Mouse (Mus musculus): ENCODE results near the gene Nans.

Gene Nans

GRCm38 (mm10) chr4:46489028-46489925, at the start of gene Nans:
Gene Nans (plus strand): TSS chr4:46489248.
- peak; percentile 92 for DNase-seq (ENCODE audit: low spot score in 2 of 2)

- DNase-seq (ENCODE audit: low spot score in 2 of 2), result no peak
These were observed 46.5 kb upstream of the Nans start for GRCm38 (mm10) chr4:46442501-46442900.

DNA sequence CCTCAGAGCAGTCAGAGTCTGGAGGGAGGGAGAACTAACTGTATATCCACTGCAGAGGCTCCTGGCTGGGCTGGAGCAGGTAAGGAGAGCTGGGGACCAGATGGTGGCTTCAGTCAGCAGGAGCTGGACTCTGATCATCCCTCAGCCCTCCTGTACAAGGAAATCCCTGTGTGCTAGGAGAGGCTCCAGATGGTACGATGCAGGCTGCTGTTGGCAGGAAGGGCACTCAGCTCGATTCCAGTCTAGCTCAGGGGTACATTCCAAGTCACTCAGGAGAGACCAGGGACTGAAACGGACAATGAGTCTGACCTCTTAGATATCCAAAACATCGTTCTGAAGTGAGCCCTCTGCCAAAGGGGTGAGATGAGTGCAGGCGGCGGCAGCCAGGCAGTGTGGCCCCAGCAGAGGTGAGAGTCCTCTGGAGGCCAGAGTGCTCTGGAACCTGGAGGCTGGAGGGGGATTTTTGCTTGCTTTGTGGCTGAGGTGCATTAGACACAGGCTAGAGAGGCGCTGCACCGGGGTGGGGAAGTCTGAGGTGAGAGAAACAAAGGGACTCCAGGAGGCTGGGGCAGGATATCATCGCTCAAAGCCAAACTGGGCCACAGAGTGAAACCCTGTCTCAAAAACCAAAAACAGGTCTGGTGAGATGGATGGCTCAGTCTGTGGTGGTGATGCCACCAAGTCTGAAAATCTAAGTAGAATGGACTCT, 43.7 kb upstream of the Nans start:
- DNase-seq (ENCODE audit: low spot score in 2 of 2), result no peak

GRCm38 (mm10) chr4:46447461-46447860, 41.6 kb upstream of the Nans start:
- no peak for DNase-seq (ENCODE audit: low spot score in 2 of 2)

DNA sequence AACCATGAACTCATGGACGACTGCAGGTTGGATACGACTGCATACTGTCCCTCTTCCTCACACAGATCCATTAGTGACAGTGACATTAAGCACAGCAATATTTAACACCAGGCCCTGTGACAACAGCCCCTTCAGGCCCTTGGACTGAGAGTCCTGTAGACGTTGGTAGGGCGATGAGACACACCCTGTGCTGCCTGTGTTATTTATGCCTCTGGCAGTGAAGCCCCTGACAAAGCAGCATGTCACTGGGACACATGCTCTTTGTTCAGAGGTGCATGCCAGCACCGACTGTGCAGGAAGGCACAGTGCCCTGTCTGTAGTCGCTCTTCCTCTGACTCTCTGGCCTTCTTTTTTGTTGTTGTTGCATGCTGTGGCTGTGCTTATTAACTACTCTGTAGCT, 40.2 kb upstream of the Nans start:
- no peak for DNase-seq (ENCODE audit: low spot score in 2 of 2)

GRCm38 (mm10) chr4:46450020-46450518, 39.0 kb upstream of the Nans start:
- DNase-seq (ENCODE audit: low spot score in 2 of 2), result no peak

DNA sequence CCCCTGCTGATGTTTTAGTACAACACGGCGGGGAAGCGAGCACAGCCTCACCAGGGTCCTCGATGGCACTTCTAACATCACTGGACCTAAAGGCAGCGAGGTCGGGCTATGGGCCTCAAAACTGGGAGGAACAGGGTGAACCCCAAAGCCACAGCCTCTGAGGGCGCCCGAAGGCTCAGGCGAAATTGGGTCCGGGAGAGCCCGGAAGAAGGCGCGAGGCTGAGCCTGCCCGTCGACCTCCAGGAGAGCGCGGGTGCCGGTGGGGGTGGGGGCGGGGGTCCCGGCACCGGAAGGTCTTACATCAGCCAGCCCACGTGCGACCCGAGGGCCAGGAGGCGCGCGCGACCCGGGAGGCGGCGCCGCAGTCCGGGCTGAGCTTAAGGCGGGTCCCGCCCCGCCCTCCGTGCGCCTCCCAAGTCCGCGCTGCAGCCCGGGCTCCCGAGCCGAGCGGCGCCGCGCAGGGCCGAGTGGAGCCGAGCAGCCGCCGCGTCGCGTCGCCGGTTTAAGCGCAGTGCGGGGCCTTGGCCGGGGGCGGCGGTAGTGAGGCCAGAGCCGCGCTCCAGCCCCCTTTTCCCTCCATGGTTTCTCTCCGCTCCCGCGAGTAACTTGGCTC, 38.4 kb upstream of the Nans start, which contains the start of gene Anp32b:
Gene Anp32b, plus strand, starts transcription at position 384 of the 613 bp plus-strand sequence.
- peak; percentile 86 to 88 for DNase-seq (ENCODE audit: low spot score in 2 of 2)

GRCm38 (mm10) chr4:46451240-46451757, 37.7 kb upstream of the Nans start:
- peak; percentile 47 to 54 for DNase-seq (ENCODE audit: low spot score in 2 of 2)

DNA sequence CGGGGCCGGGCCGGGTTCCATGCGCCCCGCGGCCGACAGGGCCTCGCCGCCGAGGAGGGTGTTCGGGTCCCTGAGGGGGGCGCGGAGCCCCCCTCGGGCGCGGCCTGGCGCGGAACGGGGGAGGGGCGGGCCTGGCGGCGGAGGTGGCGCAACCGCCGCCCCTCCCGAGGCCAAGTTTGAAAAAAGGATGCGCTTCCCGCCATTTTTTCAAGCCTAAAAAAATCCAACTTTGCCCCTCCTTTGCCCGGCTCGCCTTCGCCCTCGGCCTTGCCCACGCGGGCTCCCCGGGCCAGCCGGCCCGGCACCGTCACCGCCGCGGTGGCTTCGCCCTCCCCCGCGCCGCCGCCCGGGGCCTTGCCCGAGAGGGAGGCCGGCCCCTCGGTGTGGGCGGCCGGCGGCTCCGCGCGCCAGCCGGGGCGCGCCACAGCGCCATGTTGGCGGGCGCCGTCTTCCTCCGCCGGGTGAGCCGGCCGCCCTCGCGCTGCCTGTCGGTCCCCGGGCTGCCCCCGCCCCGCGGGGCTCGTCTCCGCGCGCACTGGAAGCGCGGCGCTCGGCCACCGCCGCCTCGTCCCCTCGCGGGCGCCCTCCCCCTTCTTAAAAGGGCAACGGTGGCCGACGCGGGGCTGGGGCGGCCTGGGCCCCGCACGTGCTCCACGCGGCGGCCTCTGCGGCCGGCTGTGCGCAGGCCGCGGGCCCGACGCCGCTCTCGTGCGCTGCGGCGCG, 37.1 kb upstream of the Nans start:
- DNase-seq (ENCODE audit: low spot score in 2 of 2), result peak; percentile 42 to 55

DNA sequence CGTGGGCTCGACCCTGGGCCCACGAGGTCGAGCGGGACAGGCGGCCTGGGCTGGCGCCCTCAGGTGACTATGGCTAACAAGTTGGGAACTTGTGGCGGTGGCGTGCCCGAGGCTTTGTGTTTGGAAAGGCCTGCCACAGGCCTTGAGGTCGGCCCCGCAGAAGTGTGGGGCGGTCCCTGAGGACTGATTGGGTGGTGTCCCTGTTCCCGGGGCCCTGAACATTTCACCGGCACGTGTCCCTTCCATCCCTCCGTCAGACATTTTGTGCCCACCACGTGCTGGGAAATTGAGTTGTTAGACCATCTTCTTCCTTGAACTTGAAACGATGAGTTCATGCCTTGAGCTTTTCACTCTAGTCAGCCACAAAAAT, 36.6 kb upstream of the Nans start:
- peak; percentile 23 to 29 for DNase-seq (ENCODE audit: low spot score in 2 of 2)

- DNase-seq (ENCODE audit: low spot score in 2 of 2), result no peak
These were observed 36.0 kb upstream of the Nans start for GRCm38 (mm10) chr4:46452855-46453719.

DNA sequence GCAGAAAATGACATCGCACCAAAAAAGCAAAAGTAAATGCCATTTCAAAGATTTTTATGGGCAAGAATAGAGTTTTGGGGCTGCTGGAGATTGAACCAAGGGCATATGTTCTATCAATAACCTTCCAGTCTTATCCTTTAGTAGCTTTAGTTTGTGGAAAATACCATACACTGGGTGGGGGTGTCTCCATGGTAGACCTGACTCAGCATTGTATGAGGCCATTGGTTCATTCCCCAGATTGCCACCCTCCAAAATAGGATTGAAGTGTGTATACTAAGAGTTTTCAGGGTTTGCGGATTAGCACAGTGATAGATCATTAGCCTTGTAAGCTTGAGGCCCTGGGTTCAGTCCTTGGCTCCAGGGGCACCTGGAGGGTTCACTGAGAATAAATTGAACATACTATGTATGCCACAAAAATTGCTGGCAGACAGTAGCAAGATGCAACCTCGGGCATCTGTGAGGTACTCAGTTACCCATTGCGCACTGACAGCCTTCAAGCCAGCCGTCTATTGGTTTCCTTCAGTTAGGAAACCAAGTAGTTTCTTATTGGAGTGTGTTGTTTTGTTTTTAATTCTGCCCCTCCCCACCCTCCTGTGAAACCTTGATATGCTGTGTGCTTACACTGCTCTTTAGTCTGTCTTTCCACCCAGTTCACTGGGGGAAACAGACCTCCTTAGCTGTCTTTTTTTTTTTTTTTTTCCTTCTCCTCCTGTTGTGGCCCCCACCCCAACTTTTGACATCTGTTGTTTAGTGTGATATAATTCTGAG, 34.8 kb upstream of the Nans start:
- no peak for DNase-seq (ENCODE audit: low spot score in 2 of 2)

DNA sequence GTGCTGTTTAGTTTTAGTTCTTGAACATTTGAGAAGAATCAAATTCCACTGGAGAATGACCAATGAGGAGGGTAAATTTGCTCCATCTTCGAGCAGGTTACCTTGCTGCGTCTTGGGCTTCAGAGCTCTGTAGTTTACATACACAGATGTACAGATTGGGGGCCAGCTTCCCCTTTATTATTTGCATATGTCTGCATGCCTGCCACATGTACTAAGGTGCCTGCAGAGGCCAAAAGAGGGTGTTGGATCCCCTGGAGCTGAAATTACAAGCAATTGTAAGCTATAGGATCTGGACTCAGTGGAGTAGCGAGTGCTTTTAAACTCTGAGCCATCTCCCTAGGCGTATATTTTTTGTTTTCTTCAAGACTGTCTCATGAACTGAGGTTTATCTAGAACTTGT, 32.3 kb upstream of the Nans start:
- DNase-seq (ENCODE audit: low spot score in 2 of 2), result no peak

- no peak for DNase-seq (ENCODE audit: low spot score in 2 of 2)
These were observed 31.9 kb upstream of the Nans start for GRCm38 (mm10) chr4:46457186-46457585.

- no peak for DNase-seq (ENCODE audit: low spot score in 2 of 2)
These were observed 30.6 kb upstream of the Nans start for GRCm38 (mm10) chr4:46458411-46458810.

DNA sequence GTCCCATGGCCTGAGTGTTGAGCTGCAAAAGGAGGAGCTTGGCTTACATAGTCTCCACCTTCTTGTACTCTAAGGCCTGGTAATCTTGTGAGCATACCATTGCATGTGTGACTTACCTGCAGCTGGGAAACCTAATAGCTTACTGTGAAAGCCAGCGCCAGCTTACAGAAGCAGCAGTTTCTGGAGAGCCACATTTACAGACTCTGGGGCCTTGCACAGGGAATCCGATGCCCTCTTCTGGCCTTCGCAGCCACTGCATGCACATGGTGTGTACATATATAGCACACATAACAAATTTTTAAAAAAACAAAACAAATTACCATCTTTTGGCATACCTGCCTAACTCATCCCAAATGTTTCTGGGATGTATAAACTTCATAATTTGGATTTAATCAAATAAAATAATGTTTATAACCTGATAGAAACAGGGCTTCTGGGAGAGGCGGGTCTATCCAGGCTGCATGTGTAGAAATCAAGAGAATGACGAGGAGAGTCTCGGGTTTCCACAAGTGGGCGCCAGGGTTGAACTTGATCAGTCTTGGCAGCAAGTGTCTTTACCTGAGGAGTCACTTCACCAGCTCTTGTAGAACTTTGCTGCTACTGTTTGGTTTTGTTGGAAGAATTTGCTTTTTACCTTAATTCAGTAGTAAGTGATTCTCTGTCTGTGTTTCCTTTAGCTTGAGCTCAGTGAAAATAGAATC, 25.8 kb upstream of the Nans start:
- DNase-seq (ENCODE audit: low spot score in 2 of 2), result no peak

GRCm38 (mm10) chr4:46465740-46466139, 23.3 kb upstream of the Nans start:
- DNase-seq (ENCODE audit: low spot score in 2 of 2), result no peak

DNA sequence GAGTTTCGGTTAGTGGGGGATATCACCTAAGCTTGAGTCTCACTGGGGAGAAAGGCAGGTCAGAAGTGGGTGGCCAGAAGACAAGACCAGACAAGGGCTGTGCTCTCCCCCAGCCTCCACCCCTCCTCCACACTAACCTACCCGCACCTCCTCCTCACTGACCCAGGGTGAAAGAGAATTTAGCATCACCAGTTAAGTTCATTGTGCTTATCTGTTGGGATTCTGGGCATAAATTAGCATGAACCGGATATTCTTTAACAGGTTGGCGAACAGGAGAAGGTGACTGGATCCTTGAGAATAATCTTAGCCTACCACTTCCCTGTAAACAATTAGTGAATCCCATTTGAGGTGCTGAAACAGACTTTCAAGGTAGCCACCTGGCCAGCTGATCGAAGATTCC, 13.9 kb upstream of the Nans start:
- DNase-seq (ENCODE audit: low spot score in 2 of 2), result no peak

GRCm38 (mm10) chr4:46479081-46479480, 10.0 kb upstream of the Nans start:
- no peak for DNase-seq (ENCODE audit: low spot score in 2 of 2)

Data from right cerebral cortex, postnatal 36 days (tissue).